Mouse (Mus musculus) limb, embryonic 12.5 days (tissue): ENCODE results near the gene Ccdc141. TPM values are rescaled to one million over a fixed set of nuclear protein-coding genes. Genes with fewer than 3 reads are reported as not detected.

Source experiments
- microRNA-seq: library from miRNA; unstranded; fragments of <30 nt; microRNA quantifications from one replicate; pipeline ENCODE4, GENCODE M21; 2017
- polyA plus RNA-seq: library from polyadenylated mRNA; unstranded; fragments of >200 nt; fragmentation: Nextera tagmentation; extraction: Ambion mirVana; gene quantifications from 2 replicates; pipeline ENCODE4 v1.2.1, GENCODE M21; 2016

The Ccdc141 gene
- polyA plus RNA-seq, 1 experiment from 2014 or later: 12.3 TPM

Small RNA genes within 50 kb of the gene (microRNA-seq; reads per million reads assigned to microRNA genes)
- gene Gm44360: not detected

Other genes with a start within 250 kb of the Ccdc141 start
- 35.9 and 36.7 TPM in 2 replicates for gene Ttn, start 188.1 kb downstream of the Ccdc141 start, polyA plus RNA-seq
- 25.1 and 25.2 TPM in 2 replicates for gene Sestd1, start 110.0 kb upstream of the Ccdc141 start, polyA plus RNA-seq